Mouse (Mus musculus) olfactory bulb, adult 2 months (tissue): ENCODE results near the gene Gm45234.

Source experiments
- CTCF ChIP-seq: fragments of 200-500 bp; IDR thresholded peaks from 2 replicates; pipeline ENCODE4 v1.5.1; 2012; ENCODE audit warnings: low read depth, mild to moderate bottlenecking, low read length, moderate library complexity; ENCODE audit not compliant: insufficient read depth
- POLR2A ChIP-seq: fragments of 200-500 bp; IDR thresholded peaks from 2 replicates; pipeline ENCODE4 v1.6.1; 2012; ENCODE audit warnings: mild to moderate bottlenecking, low read depth, low read length, moderate library complexity; ENCODE audit not compliant: insufficient read depth

DNA sequence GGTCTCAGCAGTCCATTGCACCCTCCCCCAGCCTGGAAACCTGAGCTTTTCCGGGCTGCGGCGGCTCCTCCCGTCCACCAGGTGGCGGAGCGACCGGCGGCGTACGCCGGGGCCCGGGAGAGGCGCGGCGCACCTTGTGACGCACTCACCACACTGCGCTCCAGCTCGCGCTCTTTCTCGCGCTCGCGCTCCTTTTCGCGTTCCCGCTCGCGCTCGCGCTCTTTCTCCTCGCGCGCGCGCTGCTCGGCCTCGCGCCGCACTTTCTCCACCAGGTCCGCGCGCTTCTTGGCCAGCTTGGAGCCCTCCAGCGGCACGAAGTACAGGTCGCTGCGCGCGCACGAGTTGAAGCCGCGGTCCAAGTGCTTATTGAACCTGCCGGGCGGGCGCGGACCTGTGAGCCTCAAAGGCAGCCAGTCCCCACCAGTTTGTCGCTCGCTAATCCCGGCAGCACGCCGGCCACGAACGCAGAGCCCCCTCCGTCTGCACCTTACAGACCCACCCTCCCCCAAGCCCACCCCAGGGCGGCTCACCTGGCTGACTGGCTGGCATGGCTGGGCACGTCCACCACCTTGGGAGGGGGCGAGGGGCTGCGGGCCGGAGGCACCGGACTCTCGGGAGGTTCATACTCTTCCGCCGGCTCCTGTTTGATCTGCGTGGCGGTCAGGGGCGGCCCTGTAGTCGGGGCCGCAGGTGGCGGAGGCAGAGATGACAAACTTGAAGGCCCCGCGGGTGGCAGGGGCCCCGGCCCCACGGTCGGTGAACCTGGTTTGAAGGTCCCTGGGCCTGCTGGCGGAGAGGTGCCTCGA lies 10.1 kb downstream of the Gm45234 start:
- TF ChIP-seq POLR2A (peak; percentile 73), CTCF (peak; percentile 87)
